Mouse (Mus musculus): ENCODE measurements around the gene Med9.
"Not testable (repeated sequence)": the region's sequence is repeated elsewhere in the genome, so short reads cannot be mapped to it uniquely, and the experiment has no call there.

Gene Med9

DNA sequence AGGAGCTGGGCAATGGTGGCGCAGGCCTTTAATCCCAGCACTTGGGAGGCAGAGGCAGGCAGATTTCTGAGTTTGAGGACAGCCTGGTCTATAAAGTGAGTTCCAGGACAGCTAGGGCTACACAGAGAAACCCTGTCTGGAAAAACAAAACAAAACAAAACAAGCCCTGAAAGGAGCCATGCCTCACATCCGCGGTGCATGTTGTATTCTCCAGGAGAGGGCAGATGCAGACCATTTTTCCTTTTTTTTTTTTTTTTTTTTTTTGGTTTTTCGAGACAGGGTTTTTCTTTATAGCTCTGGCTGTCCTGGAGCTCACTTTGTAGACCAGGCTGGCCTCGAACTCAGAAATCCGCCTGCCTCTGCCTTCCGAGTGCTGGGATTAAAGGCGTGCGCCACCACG is 3.2 kb upstream of the Med9 start:
- not testable (repeated sequence) for DNase-seq (ENCODE audit: low spot score)

DNA sequence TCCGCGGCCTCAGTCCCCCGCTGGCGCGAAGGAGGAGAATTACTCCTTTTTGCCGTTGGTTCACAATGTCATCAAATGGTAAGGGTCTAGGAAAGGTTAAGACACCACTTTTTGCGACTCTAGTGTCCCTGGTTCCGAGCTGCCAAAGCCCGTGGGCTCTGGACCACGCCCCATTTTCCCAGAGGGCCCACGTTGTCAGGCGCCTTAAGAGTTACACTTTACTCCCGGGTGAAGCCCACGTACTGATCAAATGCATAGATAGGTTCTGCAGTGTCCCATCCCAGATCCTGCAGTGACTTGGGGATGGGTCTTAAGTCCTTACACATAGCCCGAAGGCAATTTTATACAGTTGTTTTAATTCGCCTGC is 378 bp downstream of the Med9 start:
- peak; percentile 40 for DNase-seq (ENCODE audit: low spot score)

- DNase-seq (ENCODE audit: low spot score), result no peak
These were observed 4.9 kb downstream of the Med9 start for GRCm38 (mm10) chr11:59952892-59953291.

GRCm38 (mm10) chr11:59956749-59957148 is 8.7 kb downstream of the Med9 start:
- no peak for DNase-seq (ENCODE audit: low spot score)

DNA sequence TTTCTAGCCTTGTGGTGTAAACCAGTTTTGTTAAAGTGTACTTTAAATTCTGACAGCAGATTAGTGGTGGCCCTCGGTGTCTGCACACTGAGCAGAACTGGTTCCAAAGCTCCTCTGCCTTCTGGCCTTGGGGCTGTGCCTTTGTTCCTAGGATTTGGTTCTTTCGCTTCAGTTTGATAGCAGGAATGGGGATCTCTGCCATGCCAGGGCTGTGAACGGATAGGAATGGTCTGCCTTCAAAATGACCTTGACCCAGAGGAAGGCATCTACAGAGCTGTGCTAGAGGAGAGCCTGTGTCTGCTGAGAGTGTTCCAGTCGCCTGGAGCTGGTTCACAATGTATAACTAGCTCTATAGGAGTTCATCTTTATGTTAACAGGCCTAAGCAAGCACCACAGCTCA is 11.4 kb downstream of the Med9 start:
- DNase-seq (ENCODE audit: low spot score), result no peak

- no peak for DNase-seq (ENCODE audit: low spot score)
These were observed 12.7 kb downstream of the Med9 start for GRCm38 (mm10) chr11:59960476-59961337.

- DNase-seq (ENCODE audit: low spot score), result no peak
These were observed 13.4 kb downstream of the Med9 start for GRCm38 (mm10) chr11:59961338-59961875.

DNA sequence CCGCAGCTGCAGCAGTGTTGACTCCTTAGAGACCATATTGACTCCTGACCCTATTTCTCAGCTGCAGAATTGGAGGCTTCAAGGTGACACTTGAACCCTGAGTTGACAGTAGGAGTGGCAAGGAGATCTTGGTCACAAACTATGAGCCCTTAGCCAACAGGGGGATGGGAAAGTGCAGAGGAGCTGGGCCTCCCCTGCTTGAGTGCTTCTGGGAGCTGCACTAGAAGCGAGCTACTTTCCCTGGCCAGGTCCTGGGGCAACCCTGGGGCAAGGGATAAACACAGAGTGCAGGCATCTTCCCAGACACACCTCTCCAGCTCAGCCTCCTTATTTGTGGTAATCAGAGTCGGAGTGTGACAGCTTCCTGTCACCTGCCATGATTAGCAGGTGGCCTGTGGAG is 14.6 kb downstream of the Med9 start:
- no peak for DNase-seq (ENCODE audit: low spot score)

DNA sequence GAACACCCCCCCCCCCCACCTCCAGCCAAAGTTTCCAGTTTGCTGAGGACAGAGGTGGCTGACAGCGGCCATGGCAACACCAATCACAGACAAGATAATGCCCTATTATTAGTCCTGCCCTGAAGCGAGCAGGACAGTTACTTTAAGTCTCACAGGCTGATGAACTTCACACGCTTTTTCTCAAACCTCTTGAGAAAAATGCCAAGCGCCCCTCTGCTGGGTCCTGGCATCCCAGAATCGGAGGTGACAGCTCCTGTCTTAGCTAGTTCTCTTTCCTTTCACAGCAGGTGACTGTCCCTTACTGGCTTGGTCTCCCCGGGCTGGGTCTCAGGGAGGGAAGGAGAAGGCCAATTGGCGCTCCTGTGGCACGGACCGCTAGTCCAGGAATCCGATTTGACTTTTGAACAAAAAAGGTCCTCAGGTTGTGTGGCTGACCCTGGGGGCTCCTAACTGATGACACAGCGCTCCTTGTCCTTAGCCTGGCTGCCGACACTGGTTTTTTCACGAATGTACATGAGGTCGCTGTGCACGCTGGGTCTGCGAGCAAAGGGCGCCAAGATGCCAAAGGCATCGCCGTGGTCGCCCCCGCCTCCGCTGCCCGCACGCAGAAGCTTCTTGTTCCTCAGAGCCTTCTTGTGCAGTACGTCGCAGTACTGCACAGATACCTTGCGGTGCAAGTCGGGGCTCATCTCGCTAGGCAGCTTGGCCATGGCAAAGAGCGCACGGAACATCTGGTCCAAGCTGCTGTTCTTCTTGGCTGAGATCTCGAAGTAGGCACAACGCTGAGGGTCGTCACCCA is 15.6 kb downstream of the Med9 start:
- no peak for DNase-seq (ENCODE audit: low spot score)

DNA sequence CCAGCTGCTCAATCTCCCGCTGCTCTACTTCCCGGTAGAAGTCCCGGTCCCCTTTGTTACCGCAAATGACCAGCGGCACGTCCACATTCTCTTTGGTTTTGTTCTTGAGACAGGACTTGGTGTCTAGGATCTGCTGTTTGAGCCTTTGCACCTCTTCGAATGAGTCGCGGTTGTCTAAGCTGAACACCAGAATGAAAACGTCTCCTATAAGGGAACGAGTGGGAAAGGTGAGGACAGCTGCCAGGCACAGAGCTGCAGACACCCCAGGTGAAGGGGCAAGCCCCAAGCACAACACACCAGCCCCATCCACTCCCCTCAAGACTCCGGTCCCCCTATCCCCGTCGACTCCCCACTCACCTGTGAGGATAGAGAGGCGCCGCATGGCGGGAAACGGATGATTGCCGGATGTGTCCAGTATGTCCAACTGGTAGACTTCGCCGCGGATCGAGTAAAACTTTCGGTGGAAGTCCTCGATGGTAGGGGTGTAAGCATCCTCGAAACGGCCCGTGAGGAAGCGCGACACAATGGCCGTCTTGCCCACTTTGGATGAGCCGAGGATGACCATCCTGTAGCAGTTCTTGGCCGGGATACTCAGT is 16.3 kb downstream of the Med9 start:
- DNase-seq (ENCODE audit: low spot score), result no peak

DNA sequence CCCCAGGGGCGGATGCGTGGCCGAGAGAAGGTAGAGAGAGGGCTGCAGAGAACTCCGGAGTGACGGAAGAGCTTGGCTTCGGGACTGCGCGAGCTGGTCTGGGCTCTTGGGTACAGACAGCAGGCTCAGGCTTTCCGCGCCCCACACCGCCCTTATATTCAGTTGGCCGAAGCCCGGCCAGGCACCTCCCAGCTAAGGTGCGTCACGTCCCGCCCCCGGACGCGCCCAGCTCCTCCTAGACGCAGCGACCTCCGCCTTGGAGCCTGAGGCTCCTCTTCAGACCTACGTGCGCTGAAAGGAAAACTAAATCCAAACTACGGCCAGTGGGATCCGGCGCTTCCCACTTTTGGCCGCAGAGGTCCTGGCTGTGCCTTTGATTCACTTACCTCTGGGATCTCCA is 16.8 kb downstream of the Med9 start, which contains the start of gene Rasd1:
Gene Rasd1 (minus strand): TSS at position 127 of the 400 bp plus-strand sequence.
- DNase-seq (ENCODE audit: low spot score), result peak; percentile 69

DNA sequence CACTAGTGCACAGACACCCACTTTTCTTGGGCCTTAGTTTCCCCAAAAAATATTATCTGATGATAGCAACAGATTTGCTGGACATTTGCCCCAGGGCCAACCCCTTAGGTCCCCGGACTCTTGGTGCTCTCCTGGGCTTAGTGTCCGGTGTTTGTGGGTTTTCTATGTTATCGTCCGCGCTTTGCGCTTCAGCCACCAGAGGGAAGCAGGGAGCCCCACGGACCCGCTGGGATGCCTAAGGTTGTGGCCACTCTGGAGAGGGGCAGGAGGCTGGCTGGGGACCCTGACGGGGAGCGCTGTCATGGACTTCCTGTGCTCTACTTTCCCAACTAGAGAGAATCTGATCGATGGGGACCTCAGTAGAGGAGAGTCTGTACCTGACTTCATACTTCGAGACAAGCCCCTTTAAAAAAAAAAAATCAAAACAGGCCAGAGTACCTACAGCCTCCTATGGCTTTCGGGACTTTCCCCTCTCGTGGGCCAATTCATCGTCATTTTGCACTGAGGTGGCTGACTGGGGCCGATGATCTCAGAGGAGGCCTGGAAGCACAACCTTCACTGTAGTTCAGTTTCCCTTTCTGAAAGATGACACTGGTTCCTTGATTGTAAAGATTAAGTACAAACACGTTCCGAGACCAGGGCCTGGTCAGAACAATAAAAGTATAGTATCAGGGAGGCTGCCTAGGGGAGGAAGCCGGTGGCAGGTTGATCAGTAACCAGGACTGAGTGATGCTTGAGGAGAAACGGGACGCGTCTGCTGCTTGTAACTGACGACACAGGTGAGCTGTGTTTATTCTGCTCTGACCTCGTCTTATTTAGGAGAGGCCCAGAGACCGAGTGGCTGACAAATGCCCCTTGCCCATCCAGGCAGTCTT is 17.5 kb downstream of the Med9 start:
- no peak for DNase-seq (ENCODE audit: low spot score)

GRCm38 (mm10) chr11:59966102-59966483 is 18.1 kb downstream of the Med9 start:
- DNase-seq (ENCODE audit: low spot score), result no peak

- no peak for DNase-seq (ENCODE audit: low spot score)
These were observed 19.8 kb downstream of the Med9 start for GRCm38 (mm10) chr11:59967765-59968164.

GRCm38 (mm10) chr11:59970780-59971179 is 22.8 kb downstream of the Med9 start:
- DNase-seq (ENCODE audit: low spot score), result no peak

- DNase-seq (ENCODE audit: low spot score), result no peak
These were observed 23.7 kb downstream of the Med9 start for GRCm38 (mm10) chr11:59971691-59972090.

GRCm38 (mm10) chr11:59973389-59973788 is 25.4 kb downstream of the Med9 start:
- DNase-seq (ENCODE audit: low spot score), result no peak

DNA sequence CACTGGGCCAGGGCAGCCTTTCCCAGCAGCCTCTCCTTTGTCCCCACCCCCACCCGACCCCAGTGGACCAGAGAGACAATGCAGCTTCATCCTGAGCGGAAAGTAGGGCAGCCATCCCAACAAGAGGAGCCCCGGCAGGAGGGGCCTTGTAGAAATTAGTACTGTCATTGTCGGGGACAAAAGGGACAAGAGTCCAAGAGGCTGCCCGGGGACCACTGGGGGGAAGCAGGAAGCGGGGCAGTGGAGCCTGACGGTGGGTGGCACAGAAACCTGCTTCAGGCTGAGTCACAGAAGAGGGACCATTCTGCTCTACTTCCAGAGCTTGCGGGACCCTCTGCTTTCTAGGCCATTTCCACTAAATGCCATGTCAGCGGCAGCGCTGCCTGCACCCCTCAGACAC is 27.2 kb downstream of the Med9 start:
- DNase-seq (ENCODE audit: low spot score), result no peak

DNA sequence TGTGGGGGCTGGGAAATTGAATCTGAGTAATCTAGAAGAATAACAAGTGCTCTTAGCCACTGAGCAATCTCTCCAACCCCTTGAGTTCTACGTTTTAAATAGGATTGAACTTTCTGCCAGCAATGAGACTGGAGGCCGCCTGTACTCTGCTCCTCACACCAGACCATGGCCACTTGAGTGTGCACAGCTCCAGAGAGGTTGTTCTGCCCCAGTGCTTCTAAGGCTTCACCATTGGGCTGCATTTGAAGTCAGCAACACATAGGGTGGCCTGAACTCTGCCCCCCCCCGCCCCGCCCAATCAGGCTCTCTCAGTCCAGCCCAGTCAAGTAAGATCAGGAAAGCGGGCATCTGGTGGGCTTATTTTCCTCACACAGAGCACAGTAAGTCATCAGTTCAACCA is 29.8 kb downstream of the Med9 start:
- no peak for DNase-seq (ENCODE audit: low spot score)

DNA sequence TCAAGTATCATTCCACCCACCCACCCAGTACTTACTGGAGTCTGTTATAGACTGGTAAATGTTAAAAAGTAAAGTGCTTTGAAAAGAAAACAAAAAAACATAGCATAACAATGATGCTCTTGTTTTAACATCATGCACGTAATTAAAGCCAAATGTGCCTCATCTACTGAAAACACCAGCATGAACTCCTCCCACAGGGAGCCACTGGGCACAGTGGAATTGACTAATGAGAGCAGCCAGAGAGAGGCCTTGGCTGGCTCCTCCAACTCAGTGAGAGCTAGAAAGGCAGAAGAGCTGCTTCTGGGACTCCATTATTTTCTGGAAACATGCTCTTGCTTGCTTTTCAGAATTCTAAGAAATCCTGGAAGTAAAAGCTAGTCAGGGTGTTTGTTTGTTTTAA is 41.4 kb downstream of the Med9 start:
- no peak for DNase-seq (ENCODE audit: low spot score)

GRCm38 (mm10) chr11:59991365-59991764 is 43.4 kb downstream of the Med9 start:
- no peak for DNase-seq (ENCODE audit: low spot score)

- no peak for DNase-seq (ENCODE audit: low spot score)
These were observed 46.3 kb downstream of the Med9 start for GRCm38 (mm10) chr11:59994318-59994717.
